Mouse (Mus musculus): ENCODE measurements at regions not wholly inside any gene's neighbourhood (a gene's known extent, or its start where the extent isn't known, plus 50 kb on each side); places are given as distances from the start of the nearest gene placed in this dataset.

- intact Hi-C loops (cut with DNase I; ENCODE audit: low total_unique reads), result no loop called here
- DNase-seq, result no peak
Observed at GRCm38 (mm10) chr14:58969248-58969647, 173.4 kb downstream of the 1700129C05Rik start.

DNA sequence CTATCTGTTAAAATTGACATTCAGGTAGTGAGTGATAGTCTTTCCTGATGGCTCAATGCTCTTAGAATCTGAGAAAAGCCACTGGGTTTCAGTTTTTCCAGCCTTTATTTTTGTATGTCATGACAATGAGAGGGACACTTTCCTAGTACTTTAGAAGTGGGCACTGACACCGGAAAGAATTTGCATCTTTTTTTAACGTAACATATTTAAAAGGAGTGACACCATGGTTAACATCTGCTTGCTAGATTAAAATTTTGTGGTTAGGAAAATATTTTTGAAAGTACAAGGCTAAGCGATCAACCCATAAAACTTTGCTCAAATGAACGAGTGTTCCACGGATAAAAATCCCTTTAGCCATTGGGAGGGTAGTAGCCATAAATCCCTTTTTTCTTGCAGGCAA lies 174.7 kb downstream of the 1700129C05Rik start:
- DNase-seq, result no peak
- intact Hi-C loops (cut with DNase I; ENCODE audit: low total_unique reads), result no loop called here

- no peak for DNase-seq
- intact Hi-C loops (cut with DNase I; ENCODE audit: low total_unique reads), result no loop called here
Observed at GRCm38 (mm10) chr14:58967163-58967562, 175.5 kb downstream of the 1700129C05Rik start.

GRCm38 (mm10) chr14:58944958-58945357 lies 197.7 kb downstream of the 1700129C05Rik start:
- no peak for DNase-seq
- intact Hi-C loops (cut with DNase I; ENCODE audit: low total_unique reads), result no loop called here

DNA sequence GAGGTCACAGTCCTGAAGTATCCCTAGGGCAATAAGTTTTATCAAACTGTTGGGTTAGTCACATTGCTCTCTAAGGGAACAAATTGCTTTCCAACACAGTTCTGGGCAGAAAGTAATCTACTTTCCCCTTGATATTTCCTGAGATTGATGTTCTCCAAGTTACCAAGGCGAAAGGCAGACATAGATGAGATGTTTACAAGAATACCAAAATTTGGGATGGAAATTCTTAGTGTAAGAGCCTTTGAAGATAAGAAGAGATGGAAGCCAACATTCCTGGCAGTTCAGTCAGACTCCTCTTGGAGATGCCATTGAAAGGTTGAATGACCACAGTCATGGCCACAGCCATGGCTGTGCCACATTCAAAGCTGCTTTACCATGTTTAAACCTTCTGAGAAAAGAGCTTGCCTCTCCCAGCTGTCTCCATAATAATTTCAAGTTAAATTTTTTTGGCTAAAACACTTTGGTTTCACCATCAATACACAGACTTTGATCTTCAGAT lies 199.4 kb downstream of the 1700129C05Rik start:
- intact Hi-C loops (cut with DNase I; ENCODE audit: low total_unique reads), result no loop called here
- DNase-seq, result no peak

- DNase-seq, result no peak
- intact Hi-C loops (cut with DNase I; ENCODE audit: low total_unique reads), result no loop called here
Observed at GRCm38 (mm10) chr14:58939086-58939485, 203.6 kb downstream of the 1700129C05Rik start.

DNA sequence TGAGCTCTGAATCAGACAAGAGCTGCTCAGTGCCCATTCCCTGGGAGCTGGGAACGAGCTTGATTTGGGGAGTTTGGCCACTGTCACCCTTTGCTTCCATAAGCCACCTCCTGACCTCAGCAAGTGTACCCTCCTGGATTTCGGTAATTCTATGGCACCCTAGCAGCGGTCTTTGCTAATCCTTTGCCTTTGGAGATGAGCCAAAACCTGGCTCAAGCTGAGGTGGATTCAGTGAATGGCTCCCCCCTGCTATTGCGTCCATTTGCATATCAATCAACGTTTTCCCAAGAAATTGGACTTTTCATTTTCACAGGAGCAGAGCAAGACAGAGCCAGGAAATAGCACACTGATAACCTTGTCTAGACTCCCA lies 204.1 kb downstream of the 1700129C05Rik start:
- intact Hi-C loops (cut with DNase I; ENCODE audit: low total_unique reads), result no loop called here
- DNase-seq, result no peak

DNA sequence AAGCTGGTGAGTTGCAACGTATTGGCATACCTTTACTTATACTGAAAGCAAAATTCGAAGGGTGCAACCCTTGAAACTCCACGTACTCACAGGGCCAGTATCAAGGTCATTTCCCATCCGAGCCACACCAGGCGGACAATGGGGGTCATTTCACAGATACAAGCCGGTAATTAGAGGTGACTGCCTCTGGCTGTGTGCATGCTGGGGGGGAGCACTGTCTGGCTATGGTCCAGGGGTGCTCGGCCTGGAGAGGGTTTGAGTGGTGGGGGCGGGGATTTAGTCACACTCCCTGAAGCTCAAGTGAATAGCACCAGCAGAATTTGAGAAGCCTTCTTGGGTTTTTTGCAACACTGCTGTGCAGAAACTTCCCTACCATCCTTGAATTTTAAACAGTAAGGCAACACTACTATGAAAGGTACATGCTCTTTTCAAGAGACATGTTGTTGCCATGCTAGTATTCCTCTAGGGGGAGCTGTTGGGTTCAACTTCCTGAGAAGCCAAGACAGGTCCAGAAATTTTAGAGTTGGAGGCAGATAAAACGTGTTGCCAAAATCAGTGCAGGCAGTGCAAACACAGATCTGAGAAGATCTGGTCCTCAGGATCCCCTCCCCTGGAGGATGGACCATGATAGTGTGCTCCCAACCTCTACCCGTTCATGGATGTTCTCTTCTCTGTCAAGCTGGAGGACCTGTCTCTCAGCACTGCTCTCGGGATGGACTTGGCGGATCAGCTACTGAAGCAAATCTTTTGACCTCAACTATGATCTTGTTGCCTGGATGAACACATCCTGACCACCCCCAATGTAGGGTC lies 204.7 kb downstream of the 1700129C05Rik start:
- DNase-seq, result no peak
- intact Hi-C loops (cut with DNase I; ENCODE audit: low total_unique reads), result no loop called here

- intact Hi-C loops (cut with DNase I; ENCODE audit: low total_unique reads), result no loop called here
- DNase-seq, result no peak
Observed at GRCm38 (mm10) chr14:58937331-58937730, 205.4 kb downstream of the 1700129C05Rik start.

- intact Hi-C loops (cut with DNase I; ENCODE audit: low total_unique reads), result no loop called here
- no peak for DNase-seq
Observed at GRCm38 (mm10) chr14:58936131-58936530, 206.6 kb downstream of the 1700129C05Rik start.

GRCm38 (mm10) chr14:58917853-58918252 lies 224.8 kb downstream of the 1700129C05Rik start:
- intact Hi-C loops (cut with DNase I; ENCODE audit: low total_unique reads), result no loop called here
- DNase-seq, result no peak

DNA sequence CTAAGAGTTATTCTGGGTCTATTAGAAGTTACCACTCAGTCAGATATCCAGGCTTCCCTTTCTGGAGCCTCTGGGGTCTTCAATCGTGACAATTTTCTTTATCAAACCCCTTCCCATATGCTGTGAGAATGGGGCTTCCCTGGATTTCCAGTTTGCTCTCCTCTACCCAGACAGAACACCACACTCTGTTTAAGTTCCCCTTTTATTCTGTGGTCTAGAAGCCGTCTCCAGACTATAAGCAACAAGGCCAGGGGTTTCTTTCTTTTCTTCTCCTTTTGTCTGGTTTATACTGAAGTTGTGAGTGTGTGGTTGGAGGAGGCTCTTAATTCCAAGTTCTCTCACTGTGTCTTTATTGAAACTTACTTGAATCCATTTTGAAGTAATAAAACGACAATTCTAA lies 225.5 kb downstream of the 1700129C05Rik start:
- no peak for DNase-seq
- intact Hi-C loops (cut with DNase I; ENCODE audit: low total_unique reads), result no loop called here

- no peak for DNase-seq
- intact Hi-C loops (cut with DNase I; ENCODE audit: low total_unique reads), result no loop called here
Observed at GRCm38 (mm10) chr14:58914937-58915336, 227.8 kb downstream of the 1700129C05Rik start.

DNA sequence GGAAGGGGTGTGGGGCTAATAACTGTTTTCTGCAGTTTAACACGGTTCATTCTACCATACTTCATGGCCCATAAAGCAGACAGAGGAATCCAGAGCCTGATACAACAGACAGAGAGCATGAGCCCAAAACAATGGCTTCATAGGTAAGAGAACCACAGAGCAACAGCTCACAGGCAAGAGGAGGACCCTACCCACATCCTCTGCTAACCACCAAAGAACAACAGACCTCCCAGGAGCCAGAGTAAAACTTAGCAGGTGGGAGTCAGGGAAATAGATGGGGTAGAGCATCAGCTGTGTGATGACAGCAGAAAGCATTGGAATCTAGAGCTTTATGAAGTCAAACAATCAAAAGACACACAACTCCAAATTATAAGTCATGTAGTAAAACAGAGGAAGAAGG lies 231.8 kb downstream of the 1700129C05Rik start:
- intact Hi-C loops (cut with DNase I; ENCODE audit: low total_unique reads), result no loop called here
- DNase-seq, result no peak

DNA sequence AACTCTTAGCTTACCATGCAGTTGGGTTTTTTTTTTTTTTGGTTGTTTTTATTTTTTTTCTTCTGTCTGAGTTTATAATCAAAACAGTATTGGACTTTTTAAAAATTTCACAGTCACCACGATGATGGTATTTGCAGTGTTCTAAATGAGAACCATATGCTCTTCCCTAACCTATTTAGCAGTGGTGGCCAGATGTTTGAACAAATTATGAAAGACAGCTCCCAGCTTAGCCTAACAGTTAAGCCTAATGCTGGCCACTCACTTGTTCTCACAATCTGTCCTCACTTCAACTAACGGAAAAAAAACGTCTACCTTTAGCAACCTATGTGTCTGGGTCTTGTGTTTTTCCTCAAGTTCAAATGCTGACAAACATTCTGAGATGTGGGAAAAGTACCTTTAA lies 234.8 kb downstream of the 1700129C05Rik start:
- intact Hi-C loops (cut with DNase I; ENCODE audit: low total_unique reads), result no loop called here
- DNase-seq, result no peak

DNA sequence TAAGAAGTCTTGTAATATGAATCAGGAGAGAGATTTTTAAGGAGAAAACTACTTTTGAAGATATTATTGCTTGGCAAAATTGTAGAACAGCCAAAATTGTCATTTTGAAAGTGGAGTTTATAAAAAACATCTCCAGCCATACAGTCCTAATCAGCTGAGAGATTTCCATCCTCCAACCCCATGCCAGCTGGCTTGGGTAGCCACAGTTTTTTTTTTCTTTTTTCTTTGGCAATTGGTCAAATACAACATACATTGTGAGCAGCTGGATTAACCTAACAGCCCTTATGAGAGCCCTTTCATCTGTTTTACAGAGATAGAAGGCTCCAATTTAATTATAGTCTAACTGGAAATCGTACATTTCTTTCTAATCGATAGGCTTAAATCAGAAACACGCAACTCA lies 235.3 kb downstream of the 1700129C05Rik start:
- no peak for DNase-seq
- intact Hi-C loops (cut with DNase I; ENCODE audit: low total_unique reads), result no loop called here

- intact Hi-C loops (cut with DNase I; ENCODE audit: low total_unique reads), result no loop called here
- no peak for DNase-seq
Observed at GRCm38 (mm10) chr14:58906631-58907030, 236.1 kb downstream of the 1700129C05Rik start.

DNA sequence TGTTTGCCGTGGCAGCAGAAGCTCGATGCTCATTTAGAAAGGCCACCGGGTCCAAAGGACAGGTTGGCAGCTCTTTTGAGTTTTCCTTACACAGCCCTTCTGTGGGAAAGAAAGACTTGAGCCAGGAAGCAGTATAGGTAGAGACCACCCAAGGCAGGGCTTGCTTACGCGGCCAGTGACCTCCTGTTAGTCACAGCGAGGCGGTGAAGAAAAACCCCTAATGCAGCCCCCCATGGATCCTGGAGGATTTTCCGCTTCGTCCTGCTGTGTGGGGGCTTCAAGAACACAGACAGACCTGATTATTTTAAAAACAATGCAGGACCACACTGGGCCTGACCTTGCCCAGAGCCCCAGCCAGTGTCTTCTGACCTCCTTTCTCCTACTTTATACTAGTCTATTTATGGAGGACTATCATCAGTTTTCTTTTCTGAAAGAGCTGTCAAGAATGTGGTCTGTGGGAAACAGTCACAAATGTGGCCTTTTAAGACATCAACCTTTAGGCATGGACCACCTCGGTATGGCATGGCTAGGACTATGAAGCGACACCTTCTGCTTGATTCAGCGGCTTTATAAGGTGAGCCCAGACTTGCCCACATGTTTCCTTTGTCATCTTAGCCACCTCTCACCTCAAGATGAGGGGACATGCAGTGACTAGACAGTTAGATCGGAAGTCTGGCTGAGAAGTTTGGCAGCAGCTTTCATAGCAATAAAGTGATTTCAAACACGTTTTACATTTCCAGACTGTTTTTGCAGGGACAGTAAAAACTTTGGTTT lies 274.3 kb downstream of the 1700129C05Rik start:
- intact Hi-C loops (cut with DNase I; ENCODE audit: low total_unique reads), result no loop called here
- no peak for DNase-seq

- DNase-seq, result no peak
- intact Hi-C loops (cut with DNase I; ENCODE audit: low total_unique reads), result no loop called here
Observed at GRCm38 (mm10) chr14:58867396-58868107, 275.1 kb downstream of the 1700129C05Rik start.

GRCm38 (mm10) chr14:58854871-58855270 lies 287.8 kb downstream of the 1700129C05Rik start:
- intact Hi-C loops (cut with DNase I; ENCODE audit: low total_unique reads), result no loop called here
- no peak for DNase-seq

Measured in gastrocnemius, postnatal 14 days (tissue).